Mouse (Mus musculus) midbrain, embryonic 10.5 days (tissue): ENCODE measurements around the gene Mrps6. TPM values are rescaled to one million over a fixed set of nuclear protein-coding genes. Genes with fewer than 3 reads are reported as not detected.
A peak's percentile ranks its signal among the peaks of the same experiment; 100 is the strongest.
"Not testable (repeated sequence)": the region's sequence is repeated elsewhere in the genome, so short reads cannot be mapped to it uniquely, and the experiment has no call there.

Experiments used
- DNase-seq: peaks from one replicate; pipeline ENCODE4 v3.0.0-alpha.2; 2017; ENCODE audit warnings: low spot score
- H3K27ac ChIP-seq: fragments of 300-500 bp; sonication (generic); replicated peaks from 2 replicates; pipeline ENCODE4 v1.5.1; 2016; ENCODE audit warnings: mild to moderate bottlenecking
- H3K27me3 ChIP-seq: fragments of 300-500 bp; sonication (generic); 2 replicates; pipeline ENCODE4 v1.6.1; 2016; ENCODE audit warnings: low read depth, mild to moderate bottlenecking; ENCODE audit not compliant: poor library complexity, severe bottlenecking
- H3K36me3 ChIP-seq: fragments of 300-500 bp; sonication (generic); 2 replicates; pipeline ENCODE4 v1.6.1; 2016; ENCODE audit warnings: mild to moderate bottlenecking, moderate library complexity
- H3K4me1 ChIP-seq: fragments of 300-500 bp; sonication (generic); 2 replicates; pipeline ENCODE4 v1.6.1; 2016
- H3K4me3 ChIP-seq: fragments of 300-500 bp; sonication (generic); 2 replicates; pipeline ENCODE4 v1.5.1; 2016; ENCODE audit warnings: mild to moderate bottlenecking, moderate library complexity
- H3K9me3 ChIP-seq: fragments of 300-500 bp; sonication (generic); replicated peaks from 2 replicates; pipeline ENCODE4 v1.6.1; 2016; ENCODE audit warnings: mild to moderate bottlenecking
- WGBS: fragments of 180-500 bp; shearing (Covaris S2); methylation state at CpG from one replicate; pipeline ENCODE4 v1.1.7; 2016; 5-methylcytosine and 5-hydroxymethylcytosine counted together
- polyA plus RNA-seq: library from polyadenylated mRNA; unstranded; fragments of >200 nt; fragmentation: Nextera tagmentation; extraction: Ambion mirVana; gene quantifications from 2 replicates; pipeline ENCODE4 v1.2.1, GENCODE M21; 2016

Mrps6 gene
- polyA plus RNA-seq, 1 experiment from 2014 or later, result 133 TPM

GRCm38 (mm10) chr16:92083771-92084453 lies 25.8 kb downstream of the Mrps6 start:
- H3K27me3 ChIP-seq, result no peaks in the 10 kb centered on the region
- no peak overlapping the region for H3K27ac ChIP-seq
- peaks cover 30% of the 10 kb centered on the region for H3K36me3 ChIP-seq
- no peak overlapping the region for H3K4me3 ChIP-seq
- peaks cover 4% of the 10 kb centered on the region for H3K4me1 ChIP-seq
- H3K9me3 ChIP-seq, result no peaks in the 10 kb centered on the region
- DNase-seq, result no peak
- 88% methylated on average over 10 of the region's 10 CpGs for WGBS

GRCm38 (mm10) chr16:92089225-92089624 lies 31.2 kb downstream of the Mrps6 start:
- Histone ChIP-seq H3K27ac (no peak overlapping the region), H3K27me3 (no peaks in the 10 kb centered on the region), H3K4me1 (peaks cover 24% of the 10 kb centered on the region), H3K4me3 (no peak overlapping the region), H3K9me3 (no peaks in the 10 kb centered on the region), H3K36me3 (peaks cover 4% of the 10 kb centered on the region; the same call in 1 of the 2 replicates)
- WGBS, result 60% methylated on average over 3 of the region's 3 CpGs
- DNase-seq, result no peak

GRCm38 (mm10) chr16:92091876-92092275 lies 33.8 kb downstream of the Mrps6 start:
- Histone ChIP-seq H3K4me1 (peaks cover 24% of the 10 kb centered on the region), H3K36me3 (peaks cover 5% of the 10 kb centered on the region; the same call in 1 of the 2 replicates), H3K27me3 (no peaks in the 10 kb centered on the region), H3K27ac (no peak overlapping the region), H3K9me3 (no peaks in the 10 kb centered on the region), H3K4me3 (no peak overlapping the region)
- WGBS, result 66% methylated on average over 5 of the region's 5 CpGs
- DNase-seq, result peak; percentile 8

DNA sequence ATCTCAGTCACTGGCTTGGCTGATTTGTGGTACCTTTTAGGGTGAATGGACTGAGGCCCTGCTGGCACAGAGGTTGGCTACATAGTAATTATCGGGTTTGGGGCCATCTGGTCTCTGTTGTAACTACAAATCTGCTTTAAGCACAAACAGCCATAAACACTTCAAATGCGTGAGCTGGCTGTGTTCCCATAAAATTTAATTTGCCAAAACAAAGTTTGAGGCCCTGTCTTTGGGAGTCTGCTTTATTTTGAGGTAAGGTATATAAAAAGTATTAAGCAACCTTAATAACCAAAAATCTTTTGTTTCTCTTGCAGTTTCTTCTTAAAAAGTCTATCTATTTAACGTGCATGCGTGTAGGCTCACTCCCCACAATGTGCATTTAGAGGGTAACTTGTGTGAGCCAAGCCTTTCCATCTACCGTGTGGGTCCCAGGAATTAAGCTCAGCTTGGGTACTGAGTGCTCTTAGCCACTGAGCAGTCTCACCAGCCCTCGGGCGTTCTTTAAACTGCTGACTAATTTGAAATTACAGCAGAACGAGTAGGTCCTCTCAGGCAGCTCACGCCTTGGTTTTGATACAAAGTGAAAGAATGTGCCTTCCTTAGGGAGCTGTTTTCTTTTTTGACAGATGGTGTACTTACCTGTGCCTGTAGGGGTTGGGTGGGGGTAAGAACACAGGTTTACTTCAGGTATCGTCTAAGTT lies 40.4 kb downstream of the Mrps6 start:
- H3K9me3 ChIP-seq, result no peaks in the 10 kb centered on the region

DNA sequence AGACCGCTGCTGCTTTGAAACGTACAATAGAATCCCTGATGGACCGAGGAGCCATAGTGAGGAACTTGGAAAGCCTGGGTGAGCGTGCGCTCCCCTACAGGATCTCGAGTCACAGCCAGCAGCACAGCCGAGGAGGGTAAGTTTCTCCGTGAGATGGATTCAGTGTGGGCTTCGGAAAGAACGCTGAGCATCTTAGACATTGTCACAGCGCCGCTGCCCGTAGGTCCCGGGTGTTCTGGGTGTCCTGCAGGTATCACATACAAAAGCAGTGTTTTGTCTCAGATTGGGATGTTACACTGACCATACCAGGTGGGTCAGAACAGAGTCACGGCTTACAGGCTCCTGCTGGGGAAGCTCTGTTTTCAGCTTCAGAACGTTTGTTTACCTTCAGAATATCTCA lies 41.5 kb downstream of the Mrps6 start:
- H3K27me3 ChIP-seq, result no peaks in the 10 kb centered on the region
- no peak overlapping the region for H3K4me3 ChIP-seq
- peaks cover 33% of the 10 kb centered on the region for H3K4me1 ChIP-seq
- peaks cover 25% of the 10 kb centered on the region for H3K36me3 ChIP-seq
- H3K27ac ChIP-seq, result no peak overlapping the region
- no peak for DNase-seq
- H3K9me3 ChIP-seq, result no peaks in the 10 kb centered on the region
- 88% methylated on average over 16 of the region's 16 CpGs for WGBS

More for the DNA sequence above, 40.4 kb downstream of the Mrps6 start:
- H3K27ac ChIP-seq, result no peak overlapping the region
- WGBS, result 89% methylated on average over 10 of the region's 10 CpGs
- H3K36me3 ChIP-seq, result peaks cover 30% of the 10 kb centered on the region
- peaks cover 22% of the 10 kb centered on the region for H3K4me1 ChIP-seq
- H3K27me3 ChIP-seq, result no peaks in the 10 kb centered on the region
- no peak for DNase-seq
- no peak overlapping the region for H3K4me3 ChIP-seq

- no peak overlapping the region for H3K27ac ChIP-seq
- no peaks in the 10 kb centered on the region for H3K9me3 ChIP-seq
- H3K27me3 ChIP-seq, result no peaks in the 10 kb centered on the region
- H3K4me1 ChIP-seq, result peaks cover 37% of the 10 kb centered on the region
- no peak overlapping the region for H3K4me3 ChIP-seq
- H3K36me3 ChIP-seq, result peaks cover 25% of the 10 kb centered on the region
- 84% methylated on average over 4 of the region's 4 CpGs for WGBS
- DNase-seq, result no peak
Observed at GRCm38 (mm10) chr16:92100111-92100510, 42.0 kb downstream of the Mrps6 start.

GRCm38 (mm10) chr16:92102115-92102514 lies 44.0 kb downstream of the Mrps6 start:
- DNase-seq, result no peak
- peaks cover 44% of the 10 kb centered on the region for H3K4me1 ChIP-seq
- H3K27ac ChIP-seq, result no peak overlapping the region
- no peak overlapping the region for H3K4me3 ChIP-seq
- no peaks in the 10 kb centered on the region for H3K27me3 ChIP-seq
- peaks cover 27% of the 10 kb centered on the region for H3K36me3 ChIP-seq
- WGBS, result 87% methylated on average over 5 of the region's 5 CpGs
- no peaks in the 10 kb centered on the region for H3K9me3 ChIP-seq

DNA sequence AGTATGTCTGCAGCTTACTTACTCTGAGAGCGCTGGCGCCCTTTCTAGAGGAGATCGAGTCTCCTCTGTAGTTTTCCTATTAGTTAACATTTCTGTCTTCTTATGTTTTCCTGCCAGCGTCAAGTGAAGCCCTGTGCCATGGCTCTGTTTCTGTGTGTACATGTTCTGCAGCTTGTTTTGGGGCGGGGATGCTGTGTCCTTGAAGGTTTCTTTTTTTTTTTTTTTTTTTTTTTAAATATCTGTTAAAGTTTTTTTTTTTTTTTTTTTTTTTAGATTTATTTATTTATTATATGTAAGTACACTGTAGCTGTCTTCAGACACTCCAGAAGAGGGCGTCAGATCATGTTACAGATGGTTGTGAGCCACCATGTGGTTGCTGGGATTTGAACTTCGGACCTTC lies 44.9 kb downstream of the Mrps6 start:
- not testable (repeated sequence) for H3K9me3 ChIP-seq, H3K4me3 ChIP-seq, H3K27ac ChIP-seq, DNase-seq, H3K27me3 ChIP-seq
- peaks cover 29% of the 10 kb centered on the region for H3K36me3 ChIP-seq
- WGBS, result 96% methylated on average over 7 of the region's 7 CpGs
- peaks cover 44% of the 10 kb centered on the region for H3K4me1 ChIP-seq

DNA sequence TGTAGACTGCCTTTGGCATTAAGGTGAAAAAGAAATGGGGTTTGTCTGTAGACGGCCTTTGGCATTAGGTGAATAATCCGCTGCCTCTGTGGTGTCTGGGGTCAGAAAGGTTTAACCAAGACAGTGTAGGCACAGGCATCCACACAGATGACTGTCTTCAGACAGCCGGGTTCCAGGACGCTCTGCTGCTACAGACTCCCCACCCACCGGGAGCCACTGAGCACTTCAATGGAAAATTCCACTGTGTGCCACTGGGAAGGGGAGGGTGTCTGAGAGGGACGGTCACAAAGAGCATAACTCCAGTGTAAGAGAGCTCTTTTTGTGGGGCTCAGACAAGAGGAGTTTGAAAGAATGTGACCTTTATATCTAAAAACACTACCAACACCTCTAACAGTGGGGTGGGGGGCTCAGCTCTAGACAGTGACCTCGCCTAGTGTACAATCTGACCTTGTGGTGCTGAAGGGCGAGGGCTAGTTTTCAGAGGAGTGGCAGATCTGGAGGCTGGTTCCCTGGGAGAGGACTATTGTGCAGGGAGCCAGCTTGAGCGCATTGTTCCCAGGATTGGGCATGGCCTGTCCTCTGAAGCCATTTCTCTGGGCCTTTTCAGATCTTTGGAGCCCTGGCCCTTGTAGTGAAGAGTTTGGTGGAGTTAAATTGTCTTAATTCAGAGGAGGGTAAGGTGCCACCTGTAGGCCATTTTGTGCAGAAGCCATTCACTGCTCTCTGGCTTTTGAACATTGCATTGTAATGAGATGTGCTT lies 45.7 kb downstream of the Mrps6 start:
- peak overlapping the region; percentile 69 for H3K27ac ChIP-seq
- DNase-seq, result peak; percentile 44
- WGBS, result 27% methylated on average over 9 of the region's 9 CpGs

GRCm38 (mm10) chr16:92104332-92104590 lies 46.2 kb downstream of the Mrps6 start:
- no peaks in the 10 kb centered on the region for H3K9me3 ChIP-seq
- peak overlapping the region; percentile 69 for H3K27ac ChIP-seq
- H3K4me1 ChIP-seq, result peaks cover 44% of the 10 kb centered on the region
- no peak overlapping the region for H3K4me3 ChIP-seq
- H3K27me3 ChIP-seq, result no peaks in the 10 kb centered on the region
- no peak for DNase-seq
- WGBS, result 79% methylated on average over 2 of the region's 2 CpGs
- H3K36me3 ChIP-seq, result peaks cover 29% of the 10 kb centered on the region

More for the DNA sequence above, 45.7 kb downstream of the Mrps6 start:
- no peaks in the 10 kb centered on the region for H3K27me3 ChIP-seq
- H3K36me3 ChIP-seq, result peaks cover 29% of the 10 kb centered on the region
- no peak overlapping the region for H3K4me3 ChIP-seq
- peaks cover 44% of the 10 kb centered on the region for H3K4me1 ChIP-seq
- no peaks in the 10 kb centered on the region for H3K9me3 ChIP-seq

DNA sequence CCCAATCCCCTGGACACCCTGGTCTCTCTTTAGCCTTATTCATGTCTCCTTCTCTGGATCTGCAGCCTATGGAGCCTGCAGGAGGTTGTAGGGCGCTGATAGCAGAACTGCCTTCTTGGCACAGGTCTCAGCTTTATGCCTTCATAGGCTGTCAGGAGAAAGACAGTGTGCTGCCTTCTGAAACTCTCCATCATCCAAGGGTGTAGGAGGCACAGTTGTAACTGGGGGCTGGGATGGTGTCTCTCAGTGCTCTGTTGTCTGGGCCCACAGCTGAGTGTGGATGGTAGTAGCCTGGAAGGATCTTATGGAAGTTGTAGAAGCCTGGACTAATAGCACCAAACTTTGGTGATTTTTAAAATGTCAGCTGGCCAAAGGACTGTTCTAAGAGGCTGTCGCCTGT lies 46.9 kb downstream of the Mrps6 start:
- Histone ChIP-seq H3K27me3 (no peaks in the 10 kb centered on the region), H3K9me3 (no peaks in the 10 kb centered on the region), H3K36me3 (peaks cover 24% of the 10 kb centered on the region), H3K4me3 (no peak overlapping the region), H3K4me1 (peaks cover 41% of the 10 kb centered on the region), H3K27ac (peak overlapping the region; percentile 69; the same call in 1 of the 2 replicates)
- DNase-seq, result no peak
- WGBS, result 96% methylated on average over 2 of the region's 2 CpGs

GRCm38 (mm10) chr16:92105631-92106030 lies 47.6 kb downstream of the Mrps6 start:
- H3K27me3 ChIP-seq, result no peaks in the 10 kb centered on the region
- WGBS, result 72% methylated on average over 3 of the region's 3 CpGs

GRCm38 (mm10) chr16:92107346-92107745 lies 49.3 kb downstream of the Mrps6 start:
- Histone ChIP-seq H3K36me3 (peaks cover 18% of the 10 kb centered on the region), H3K27ac (no peak overlapping the region), H3K9me3 (no peaks in the 10 kb centered on the region), H3K4me3 (no peak overlapping the region), H3K4me1 (peaks cover 30% of the 10 kb centered on the region), H3K27me3 (no peaks in the 10 kb centered on the region)
- DNase-seq, result no peak
- 96% methylated on average over 5 of the region's 5 CpGs for WGBS

More at GRCm38 (mm10) chr16:92105631-92106030, 47.6 kb downstream of the Mrps6 start:
- Histone ChIP-seq H3K4me1 (peaks cover 34% of the 10 kb centered on the region), H3K9me3 (no peaks in the 10 kb centered on the region), H3K36me3 (peaks cover 18% of the 10 kb centered on the region), H3K4me3 (no peak overlapping the region), H3K27ac (no peak overlapping the region)
- no peak for DNase-seq
